Mouse (Mus musculus) forebrain, embryonic 13.5 days (tissue): ENCODE data around the gene Mb. TPM values are rescaled to one million over a fixed set of nuclear protein-coding genes. Genes with fewer than 3 reads are reported as not detected.

Experiments used
- ATAC-seq: fragments of 200-750 bp; cut with Nextera tagmentation; 2 replicates; pipeline ENCODE4 v1.8.0; 2017
- H3K27ac ChIP-seq: fragments of 300-500 bp; sonication (generic); 2 replicates; pipeline ENCODE4 v1.5.1; 2015; ENCODE audit warnings: inconsistent platforms, mild to moderate bottlenecking, moderate library complexity
- H3K27me3 ChIP-seq: fragments of 300-500 bp; sonication (generic); 2 replicates; pipeline ENCODE4 v1.6.1; 2015; ENCODE audit warnings: mild to moderate bottlenecking, inconsistent platforms
- H3K36me3 ChIP-seq: fragments of 300-500 bp; sonication (generic); 2 replicates; pipeline ENCODE4 v1.6.1; 2015; ENCODE audit warnings: mild to moderate bottlenecking, inconsistent platforms; ENCODE audit not compliant: poor library complexity, severe bottlenecking
- H3K4me1 ChIP-seq: fragments of 300-500 bp; sonication (generic); 2 replicates; pipeline ENCODE4 v1.6.1; 2015; ENCODE audit warnings: inconsistent platforms
- H3K4me2 ChIP-seq: fragments of 300-500 bp; sonication (generic); 2 replicates; pipeline ENCODE4 v1.6.1; 2015; ENCODE audit warnings: inconsistent platforms, mild to moderate bottlenecking, moderate library complexity
- H3K4me3 ChIP-seq: fragments of 300-500 bp; sonication (generic); 2 replicates; pipeline ENCODE4 v1.5.1; 2015; ENCODE audit warnings: mild to moderate bottlenecking, inconsistent platforms
- H3K9ac ChIP-seq: fragments of 300-500 bp; sonication (generic); 2 replicates; pipeline ENCODE4 v1.6.1; 2015; ENCODE audit warnings: mild to moderate bottlenecking, inconsistent platforms
- H3K9me3 ChIP-seq: fragments of 300-500 bp; sonication (generic); replicated peaks from 2 replicates; pipeline ENCODE4 v1.6.1; 2016; ENCODE audit warnings: inconsistent platforms
- WGBS: fragments of 180-500 bp; shearing (Covaris S2); methylation state at CpG from one replicate; pipeline ENCODE4 v1.1.7; 2015; 5-methylcytosine and 5-hydroxymethylcytosine counted together
- polyA plus RNA-seq: library from polyadenylated mRNA; unstranded; fragments of >200 nt; fragmentation: Nextera tagmentation; extraction: Ambion mirVana; gene quantifications from 2 replicates; pipeline ENCODE4 v1.2.1, GENCODE M21; 2015

Gene Mb
- polyA plus RNA-seq, 1 experiment from 2014 or later: not detected

DNA sequence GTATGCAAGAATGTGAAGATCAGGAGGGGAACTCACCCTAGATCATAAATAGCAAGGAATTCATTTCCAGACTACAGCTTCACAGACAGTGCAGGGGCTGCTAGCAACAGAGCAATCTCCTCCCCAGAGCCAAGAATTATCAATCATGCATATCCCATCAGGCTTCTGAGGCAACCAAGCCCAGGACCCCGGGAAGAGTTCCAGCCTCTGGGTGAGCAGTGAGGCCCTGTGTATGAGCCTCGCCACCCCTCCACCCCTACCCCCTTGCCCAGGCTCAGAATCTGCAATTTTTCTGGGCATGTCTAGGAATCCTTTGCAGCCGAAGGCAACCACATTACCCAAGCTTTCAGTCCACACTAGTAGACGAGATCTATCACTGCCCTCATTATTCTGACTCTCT is 28.6 kb downstream of the Mb start:
- ATAC-seq: no peak
- H3K27me3 ChIP-seq: peaks cover 2% of the 10 kb centered on the region; the same call in 1 of the 2 replicates
- WGBS: 87% methylated on average over 4 of the region's 4 CpGs

DNA sequence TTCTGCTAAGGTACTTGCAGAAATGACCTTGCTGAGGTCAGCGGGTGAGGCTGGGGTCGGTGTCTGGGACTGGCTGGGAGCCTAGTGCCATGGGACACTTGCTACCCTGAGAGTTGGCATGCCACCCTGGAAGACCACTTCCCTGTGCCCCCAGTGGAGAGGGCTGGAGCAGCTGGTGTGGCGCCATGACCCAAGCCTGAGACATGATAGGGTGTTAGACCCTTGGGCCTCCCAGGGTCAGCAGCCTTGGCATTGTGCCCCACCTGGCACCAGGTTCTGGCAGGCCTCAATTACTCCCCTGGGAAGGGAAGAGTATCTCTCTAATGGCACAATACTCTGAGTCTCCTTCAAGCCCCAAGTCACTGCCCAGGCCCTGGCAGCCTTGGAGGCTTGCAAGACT is 29.4 kb downstream of the Mb start:
- H3K9ac ChIP-seq: no peak overlapping the region
- peaks cover 2% of the 10 kb centered on the region; the same call in 1 of the 2 replicates for H3K27me3 ChIP-seq
- H3K27ac ChIP-seq: no peak overlapping the region
- no peaks in the 10 kb centered on the region; the same call in 1 of the 2 replicates for H3K9me3 ChIP-seq
- no peak overlapping the region for H3K4me3 ChIP-seq
- no peak overlapping the region for H3K4me2 ChIP-seq
- H3K4me1 ChIP-seq: peaks cover 7% of the 10 kb centered on the region
- H3K36me3 ChIP-seq: no peaks in the 10 kb centered on the region
- no peak for ATAC-seq
- WGBS: 92% methylated on average over 3 of the region's 3 CpGs

More for the DNA sequence above, 28.6 kb downstream of the Mb start:
- Histone ChIP-seq H3K9ac (no peak overlapping the region), H3K4me1 (peaks cover 12% of the 10 kb centered on the region), H3K36me3 (no peaks in the 10 kb centered on the region), H3K4me3 (no peak overlapping the region), H3K27ac (no peak overlapping the region), H3K4me2 (no peak overlapping the region), H3K9me3 (no peaks in the 10 kb centered on the region; the same call in 1 of the 2 replicates)

DNA sequence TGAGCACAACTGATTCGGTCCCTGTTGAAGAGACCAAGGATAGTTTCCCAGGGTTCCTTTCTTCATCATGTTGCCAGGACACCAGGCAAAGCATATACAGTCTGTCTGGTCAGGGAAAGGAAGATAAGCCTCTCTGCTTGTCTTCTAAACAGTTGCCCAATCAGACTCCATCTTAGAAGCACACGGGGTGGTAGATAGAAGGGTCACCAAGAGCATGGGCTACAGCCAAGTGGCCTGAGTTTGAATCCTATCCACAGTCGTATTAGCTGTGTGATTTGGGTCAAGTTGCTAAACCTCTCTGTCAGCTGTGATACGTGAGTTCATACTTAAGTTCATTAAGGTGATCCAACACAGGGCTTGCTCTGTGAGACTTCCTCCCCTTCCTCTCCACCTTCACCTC is 30.3 kb downstream of the Mb start:
- no peak overlapping the region for H3K4me2 ChIP-seq
- H3K9me3 ChIP-seq: no peaks in the 10 kb centered on the region; the same call in 1 of the 2 replicates
- H3K27ac ChIP-seq: no peak overlapping the region
- WGBS: 88% methylated on average over 4 of the region's 4 CpGs
- no peak for ATAC-seq
- H3K4me3 ChIP-seq: no peak overlapping the region
- no peaks in the 10 kb centered on the region for H3K4me1 ChIP-seq
- H3K9ac ChIP-seq: no peak overlapping the region
- H3K27me3 ChIP-seq: peaks cover 2% of the 10 kb centered on the region; the same call in 1 of the 2 replicates
- no peaks in the 10 kb centered on the region for H3K36me3 ChIP-seq

DNA sequence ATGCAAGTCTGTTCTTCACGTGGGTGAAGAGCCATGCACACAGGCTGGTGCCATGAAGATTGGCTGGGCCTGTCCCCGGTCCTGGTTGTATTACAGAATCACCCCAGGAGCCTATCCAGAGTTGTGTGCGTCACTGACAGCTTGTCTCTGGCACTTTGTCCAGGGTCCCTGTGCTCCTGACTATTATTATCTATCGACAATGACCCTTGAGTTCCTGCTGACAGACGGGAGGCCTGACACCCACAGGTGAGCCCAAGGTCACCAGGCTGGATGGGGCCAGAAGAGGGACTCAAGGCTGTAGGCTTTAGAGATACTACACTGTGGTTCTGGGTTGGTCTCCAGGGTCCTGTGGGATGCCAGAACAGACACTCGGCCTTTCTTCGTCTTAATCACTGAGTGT is 30.9 kb downstream of the Mb start:
- ATAC-seq: no peak
- Histone ChIP-seq H3K27ac (no peak overlapping the region), H3K4me3 (no peak overlapping the region), H3K4me1 (0 out of 2 replicates have a peak, but pooled peaks cover 4% of the 10 kb centered on the region), H3K9me3 (no peaks in the 10 kb centered on the region; the same call in 1 of the 2 replicates), H3K9ac (no peak overlapping the region), H3K36me3 (no peaks in the 10 kb centered on the region), H3K27me3 (peaks cover 2% of the 10 kb centered on the region; the same call in 1 of the 2 replicates), H3K4me2 (no peak overlapping the region)
- 85% methylated on average over 7 of the region's 7 CpGs for WGBS

DNA sequence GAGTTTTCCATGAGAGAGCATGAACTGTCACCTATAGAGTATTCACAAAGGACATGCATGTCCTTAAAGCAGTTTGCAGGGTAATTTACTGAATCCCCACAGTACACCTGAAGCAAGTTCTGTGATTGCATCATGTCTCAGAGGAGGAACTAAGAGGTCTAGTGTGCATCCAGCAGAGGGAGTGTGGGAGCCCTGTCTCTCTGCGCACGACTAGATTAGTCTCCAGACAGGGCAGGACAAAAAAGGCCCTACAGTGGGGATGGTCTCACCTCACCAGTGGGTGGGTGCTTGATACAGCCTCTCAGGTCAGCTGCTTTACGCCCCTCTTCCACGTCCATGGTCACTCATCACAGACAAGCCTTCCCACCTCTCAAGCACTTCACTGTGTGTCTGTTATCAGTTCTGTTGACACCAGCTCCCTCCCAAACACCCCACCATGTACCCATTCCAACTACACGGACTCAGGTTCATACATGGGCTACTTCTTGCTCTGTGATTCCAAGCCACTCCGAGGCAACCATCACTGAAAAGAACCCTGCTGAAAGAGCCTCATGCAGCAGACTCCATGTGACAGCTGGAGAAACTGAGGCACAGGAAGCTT is 31.6 kb downstream of the Mb start:
- no peaks in the 10 kb centered on the region for H3K36me3 ChIP-seq
- WGBS: 71% methylated on average over 6 of the region's 6 CpGs
- ATAC-seq: no peak

DNA sequence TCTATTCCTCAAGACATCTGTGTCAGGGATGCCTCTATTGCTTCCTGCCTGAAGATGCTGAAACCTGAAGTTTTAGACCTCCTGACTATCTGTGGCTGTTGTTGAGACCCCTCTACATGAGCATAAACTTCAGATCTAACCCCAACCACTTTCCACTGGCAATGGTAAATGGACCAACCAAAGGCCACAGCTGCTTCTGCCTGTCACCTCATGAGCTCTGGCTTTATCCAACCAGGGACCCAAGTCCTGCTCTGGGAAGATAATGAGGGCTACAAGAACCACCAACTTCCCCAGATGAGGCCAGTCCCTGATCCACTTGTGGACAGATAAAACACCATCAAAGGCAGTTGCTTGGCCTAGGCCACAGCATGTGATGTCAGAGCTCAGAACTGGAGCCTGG is 32.6 kb downstream of the Mb start:
- no peak overlapping the region for H3K9ac ChIP-seq
- H3K27ac ChIP-seq: no peak overlapping the region
- no peak overlapping the region for H3K4me3 ChIP-seq
- H3K27me3 ChIP-seq: peaks cover 2% of the 10 kb centered on the region; the same call in 1 of the 2 replicates
- H3K4me1 ChIP-seq: peaks cover 16% of the 10 kb centered on the region
- no peaks in the 10 kb centered on the region for H3K36me3 ChIP-seq
- ATAC-seq: no peak
- H3K9me3 ChIP-seq: no peaks in the 10 kb centered on the region; the same call in 1 of the 2 replicates
- no peak overlapping the region for H3K4me2 ChIP-seq

More for the DNA sequence above, 31.6 kb downstream of the Mb start:
- peaks cover 2% of the 10 kb centered on the region; the same call in 1 of the 2 replicates for H3K27me3 ChIP-seq
- H3K4me3 ChIP-seq: no peak overlapping the region
- H3K4me1 ChIP-seq: peaks cover 10% of the 10 kb centered on the region; the same call in 1 of the 2 replicates
- no peak overlapping the region for H3K27ac ChIP-seq
- H3K9me3 ChIP-seq: no peaks in the 10 kb centered on the region; the same call in 1 of the 2 replicates
- H3K4me2 ChIP-seq: no peak overlapping the region
- no peak overlapping the region for H3K9ac ChIP-seq

DNA sequence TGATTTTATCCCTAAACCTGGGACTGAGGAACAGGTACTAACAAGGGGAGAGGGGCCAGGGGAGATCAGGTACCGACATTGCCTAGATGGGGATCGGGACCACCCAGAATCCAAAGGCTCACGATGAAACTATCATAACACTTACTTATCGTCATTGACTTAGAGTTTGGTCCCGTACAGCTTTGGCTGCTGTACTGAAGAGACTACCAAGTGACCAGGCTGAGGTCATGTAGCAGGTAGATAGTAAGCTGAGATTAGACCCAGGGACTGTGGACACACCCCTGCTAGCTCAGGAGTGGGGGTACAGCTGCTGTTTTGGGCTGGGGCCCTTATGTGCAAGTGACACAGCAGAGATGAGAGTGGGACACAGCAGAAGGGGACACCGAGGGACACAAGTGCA is 34.0 kb downstream of the Mb start:
- H3K9ac ChIP-seq: no peak overlapping the region
- 92% methylated on average over 6 of the region's 6 CpGs for WGBS
- peaks cover 16% of the 10 kb centered on the region for H3K4me1 ChIP-seq
- H3K4me2 ChIP-seq: no peak overlapping the region
- no peaks in the 10 kb centered on the region for H3K36me3 ChIP-seq
- H3K4me3 ChIP-seq: no peak overlapping the region
- ATAC-seq: no peak
- H3K27me3 ChIP-seq: peaks cover 2% of the 10 kb centered on the region; the same call in 1 of the 2 replicates
- no peaks in the 10 kb centered on the region for H3K9me3 ChIP-seq
- no peak overlapping the region for H3K27ac ChIP-seq

DNA sequence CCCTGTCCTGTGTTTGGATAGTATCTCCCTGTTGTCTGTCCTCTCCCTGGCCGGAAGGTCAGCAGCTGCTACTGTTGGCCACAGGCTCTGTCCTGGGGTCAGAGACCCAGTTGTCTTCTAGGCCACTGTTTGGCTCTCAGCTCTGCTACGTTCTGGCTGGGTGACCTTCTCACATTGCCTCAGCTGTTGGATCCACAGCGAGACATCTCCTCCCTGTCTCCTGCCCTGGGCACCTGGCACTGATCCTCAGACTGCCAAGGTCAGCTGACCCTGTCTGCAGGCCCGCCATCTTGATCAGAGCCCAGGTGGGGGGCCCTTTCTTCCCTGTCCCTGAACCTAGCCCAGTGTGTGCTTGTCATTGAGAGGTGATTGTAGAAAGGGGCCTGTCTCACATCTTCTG is 35.5 kb downstream of the Mb start:
- Histone ChIP-seq H3K27ac (no peak overlapping the region; the same call in 1 of the 2 replicates), H3K9me3 (no peaks in the 10 kb centered on the region), H3K36me3 (no peaks in the 10 kb centered on the region), H3K4me3 (no peak overlapping the region), H3K27me3 (peaks cover 2% of the 10 kb centered on the region; the same call in 1 of the 2 replicates), H3K4me2 (no peak overlapping the region), H3K9ac (no peak overlapping the region), H3K4me1 (peaks cover 16% of the 10 kb centered on the region)
- 85% methylated on average over 4 of the region's 4 CpGs for WGBS
- ATAC-seq: no peak

DNA sequence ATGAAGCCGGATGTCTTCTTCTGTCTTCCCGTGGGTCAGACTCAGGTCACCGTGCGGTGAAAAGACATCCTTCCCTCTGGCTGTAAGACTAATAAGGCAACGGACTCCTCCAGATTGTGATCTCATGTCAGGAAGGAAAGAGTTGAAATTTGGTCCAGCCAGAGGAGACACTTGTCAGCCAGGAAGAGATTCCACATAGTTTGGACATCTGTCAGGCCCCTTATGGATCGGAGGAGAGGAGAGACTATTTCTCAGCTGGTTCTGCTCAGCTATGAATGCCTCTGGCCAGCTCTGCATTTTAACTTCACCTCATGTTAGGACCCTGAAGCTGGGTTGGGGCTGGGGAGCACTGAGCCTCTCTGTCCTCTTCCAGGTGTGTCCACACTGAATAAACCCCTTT is 36.0 kb downstream of the Mb start:
- H3K27me3 ChIP-seq: peaks cover 2% of the 10 kb centered on the region; the same call in 1 of the 2 replicates
- no peak for ATAC-seq
- H3K9ac ChIP-seq: no peak overlapping the region
- no peaks in the 10 kb centered on the region for H3K36me3 ChIP-seq
- no peak overlapping the region for H3K4me3 ChIP-seq
- H3K4me1 ChIP-seq: peaks cover 16% of the 10 kb centered on the region
- H3K4me2 ChIP-seq: no peak overlapping the region
- H3K9me3 ChIP-seq: no peaks in the 10 kb centered on the region
- whole genome bisulfite sequencing: 85% methylated on average over 6 of the region's 6 CpGs
- H3K27ac ChIP-seq: peak overlapping the region; percentile 78

DNA sequence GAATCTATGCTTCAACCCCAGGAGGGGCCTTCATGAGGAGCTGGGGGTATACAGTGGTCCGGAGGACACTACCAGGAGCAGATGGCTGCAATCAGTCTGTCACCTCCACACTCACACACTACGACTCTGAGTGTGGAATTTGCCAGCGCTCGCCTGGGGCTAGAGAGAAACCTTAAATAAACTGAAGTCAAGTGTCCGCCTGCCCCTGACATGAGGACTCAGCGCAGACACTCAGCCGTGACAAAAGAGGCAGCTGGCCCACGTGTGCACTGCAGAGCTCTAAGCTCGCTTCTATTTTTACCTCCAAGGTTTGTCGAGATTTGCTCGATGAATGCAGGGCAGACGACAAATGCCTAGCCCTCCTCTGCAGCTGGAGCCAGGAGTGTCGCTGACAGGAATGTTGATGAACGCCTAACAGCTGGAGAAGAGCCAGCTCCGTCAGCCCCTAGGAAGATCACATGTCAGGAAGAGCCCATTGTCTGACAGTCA is 36.7 kb downstream of the Mb start:
- Histone ChIP-seq H3K27me3 (peaks cover 2% of the 10 kb centered on the region; the same call in 1 of the 2 replicates), H3K36me3 (no peaks in the 10 kb centered on the region), H3K9ac (peak overlapping the region; percentile 26; the same call in 1 of the 2 replicates), H3K9me3 (no peaks in the 10 kb centered on the region), H3K27ac (peak overlapping the region; percentile 78), H3K4me3 (no peak overlapping the region), H3K4me1 (peaks cover 16% of the 10 kb centered on the region), H3K4me2 (no peak overlapping the region)
- ATAC-seq: peak; percentile 78
- 36% methylated on average over 15 of the region's 15 CpGs for WGBS

DNA sequence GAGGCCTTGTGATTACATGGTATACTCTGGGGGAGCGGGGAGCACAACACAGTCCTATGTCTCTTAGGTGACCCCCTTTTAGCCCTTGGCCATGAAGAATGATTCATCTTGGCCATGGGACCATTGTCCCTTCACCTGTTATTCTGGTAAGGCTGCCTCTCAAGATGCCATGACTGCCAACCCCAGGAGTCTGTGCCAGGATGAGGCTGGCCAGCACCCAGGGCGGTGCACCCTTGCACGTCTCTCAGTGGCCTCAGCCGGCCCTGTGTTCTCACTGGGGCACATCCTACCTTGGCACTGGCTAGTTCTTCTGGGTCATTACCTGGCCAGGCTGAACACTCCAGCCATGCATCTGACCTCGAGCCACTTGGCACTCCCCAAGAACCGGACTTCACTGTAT is 41.6 kb downstream of the Mb start:
- ATAC-seq: no peak
- 91% methylated on average over 6 of the region's 6 CpGs for WGBS
- Histone ChIP-seq H3K36me3 (no peaks in the 10 kb centered on the region), H3K4me3 (no peak overlapping the region), H3K4me1 (peaks cover 6% of the 10 kb centered on the region), H3K27ac (no peak overlapping the region), H3K9ac (no peak overlapping the region), H3K9me3 (no peaks in the 10 kb centered on the region), H3K4me2 (no peak overlapping the region), H3K27me3 (peaks cover 7% of the 10 kb centered on the region; the same call in 1 of the 2 replicates)

DNA sequence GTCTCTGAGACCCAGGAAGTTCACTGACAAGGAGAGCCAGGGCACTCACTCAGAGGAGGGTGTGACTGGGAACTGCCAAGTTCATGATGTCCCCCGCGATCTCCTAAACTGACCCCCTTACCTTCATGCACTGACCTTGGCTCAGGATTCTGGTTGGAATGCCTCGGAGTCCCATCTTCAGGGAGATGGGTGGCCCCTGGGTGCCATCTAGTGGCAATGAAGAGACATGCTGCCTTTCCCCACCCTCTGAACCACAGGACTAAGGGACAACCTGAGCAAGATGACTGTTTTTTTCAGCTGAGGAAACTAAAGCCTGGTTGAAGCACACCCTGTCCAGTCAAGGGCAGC is 46.6 kb downstream of the Mb start:
- Histone ChIP-seq H3K9ac (no peak overlapping the region), H3K4me1 (peaks cover 7% of the 10 kb centered on the region; the same call in 1 of the 2 replicates), H3K36me3 (no peaks in the 10 kb centered on the region), H3K9me3 (no peaks in the 10 kb centered on the region; the same call in 1 of the 2 replicates), H3K27ac (no peak overlapping the region), H3K4me2 (no peak overlapping the region), H3K27me3 (peaks cover 7% of the 10 kb centered on the region; the same call in 1 of the 2 replicates), H3K4me3 (no peak overlapping the region)
- WGBS: 19% methylated on average over 3 of the region's 3 CpGs
- 0 out of 2 replicates have a peak, but pooled peaks have one; percentile 4 for ATAC-seq
